Mouse (Mus musculus): ENCODE results near the gene Setx. TPM values are rescaled to one million over a fixed set of nuclear protein-coding genes. Genes with fewer than 3 reads are reported as not detected.

Setx gene
- total and polyA plus RNA-seq, 3 experiments: 13.1 to 23.8 (median 22.5) TPM

DNA sequence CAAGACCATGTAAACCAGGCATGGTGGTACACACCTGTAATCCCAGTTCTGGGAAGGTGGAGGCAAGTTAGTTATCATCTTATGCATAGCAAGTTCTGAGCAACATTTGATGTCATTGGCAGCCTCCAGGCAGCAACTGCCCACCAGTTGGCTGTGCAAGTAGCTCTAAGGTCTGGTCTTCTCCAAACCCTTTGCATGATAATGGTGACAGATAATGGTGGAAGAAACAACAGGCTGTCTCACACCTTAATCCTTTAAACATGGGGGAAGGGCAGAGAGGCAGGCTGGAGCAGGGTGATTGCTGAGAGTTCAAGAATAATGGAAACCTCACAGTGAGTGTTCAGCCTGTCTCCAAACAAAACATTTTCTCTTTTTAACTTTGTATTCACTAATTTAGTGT, 3.0 kb upstream of the Setx start:
- TF ChIP-seq CHD2 (IDR thresholded peaks at IDR 0.05; ENCODE audit: low read length) (no peak), TCF12 (IDR thresholded peaks at IDR 0.05; ENCODE audit: low read depth, low read length) (no peak), ZC3H11A (IDR thresholded peaks at IDR 0.05; ENCODE audit: low read depth, low read length) (no peak), TAL1 (IDR thresholded peaks at IDR 0.05; ENCODE audit: low read length) (no peak), RAD21 (IDR thresholded peaks at IDR 0.05; ENCODE audit: low read depth, low read length) (no peak), NRF1 (IDR thresholded peaks at IDR 0.05; ENCODE audit: insufficient read depth, low read depth, low read length, poor library complexity, severe bottlenecking) (no peak), JUND (IDR thresholded peaks at IDR 0.05; ENCODE audit: low read depth, low read length) (no peak), SIN3A (IDR thresholded peaks at IDR 0.05; ENCODE audit: low read length) (no peak)
- DNase-seq (ENCODE audit: low read depth, low spot score): no peak
- peaks cover 0 to 17% of the 10 kb centered on the region in 2 experiments; a peak in 2 of 4 replicates for H3K36me3 ChIP-seq (ENCODE audit: control insufficient read depth in 1 of 2, insufficient read depth in 2 of 2, low read length in 2 of 2)
- no peak overlapping the region for H3K4me3 ChIP-seq (ENCODE audit: control insufficient read depth in 1 of 2, insufficient read depth in 1 of 2, low read depth in 2 of 2, low read length in 2 of 2)
- H3K9me3 ChIP-seq (replicated peaks; ENCODE audit: insufficient read depth, low read length): no peaks in the 10 kb centered on the region
- peak overlapping the region; percentile 11; the same call in 1 of the 2 replicates for H3K27ac ChIP-seq (ENCODE audit: control insufficient read depth, low read depth, low read length)
- H3K79me2 ChIP-seq (ENCODE audit: control insufficient read depth, insufficient read depth, low read length, poor library complexity): peaks cover 6% of the 10 kb centered on the region
- no peaks in the 10 kb centered on the region for H3K27me3 ChIP-seq (ENCODE audit: control insufficient read depth in 1 of 2, insufficient read depth in 2 of 2, low read length in 2 of 2)
- no peak overlapping the region for H3K9ac ChIP-seq (ENCODE audit: control insufficient read depth, low read depth, low read length, poor library complexity, severe bottlenecking)
- H3K4me1 ChIP-seq (ENCODE audit: control insufficient read depth in 1 of 2, insufficient read depth in 2 of 2, low read length in 2 of 2): peaks cover 7 to 16% of the 10 kb centered on the region in 2 experiments

GRCm38 (mm10) chr2:29122446-29122845, 1.5 kb upstream of the Setx start:
- no peak for TF ChIP-seq CTCF (IDR thresholded peaks at IDR 0.05 in 2 of 3, conservative IDR thresholded peaks at IDR 0.05 in 1 of 3; ENCODE audit: control insufficient read depth in 1 of 3, insufficient read depth in 1 of 3, low read depth in 2 of 3, low read length in 3 of 3, poor library complexity in 1 of 3, severe bottlenecking in 1 of 3)
- TF ChIP-seq ZMIZ1 (IDR thresholded peaks at IDR 0.05; ENCODE audit: low read depth, low read length): no peak
- TF ChIP-seq UBTF (IDR thresholded peaks at IDR 0.05; ENCODE audit: borderline replicate concordance, insufficient read depth, low read depth, low read length): no peak
- TF ChIP-seq USF2 (IDR thresholded peaks at IDR 0.05; ENCODE audit: borderline replicate concordance in 1 of 2, insufficient read depth in 1 of 2, low read depth in 1 of 2, low read length in 2 of 2): no peak
- no peak for TF ChIP-seq ZKSCAN1 (IDR thresholded peaks at IDR 0.05; ENCODE audit: low read depth, low read length)
- H3K9me3 ChIP-seq (replicated peaks; ENCODE audit: insufficient read depth, low read length): no peaks in the 10 kb centered on the region
- DNase-seq (ENCODE audit: low read depth, low spot score): no peak
- H3K36me3 ChIP-seq (ENCODE audit: control insufficient read depth in 1 of 2, insufficient read depth in 2 of 2, low read length in 2 of 2): peaks cover 0 to 21% of the 10 kb centered on the region in 2 experiments; a peak in 2 of 4 replicates
- H3K27ac ChIP-seq (ENCODE audit: control insufficient read depth, low read depth, low read length): no peak overlapping the region
- H3K27me3 ChIP-seq (ENCODE audit: control insufficient read depth in 1 of 2, insufficient read depth in 2 of 2, low read length in 2 of 2): no peaks in the 10 kb centered on the region
- peaks cover 11% of the 10 kb centered on the region for H3K79me2 ChIP-seq (ENCODE audit: control insufficient read depth, insufficient read depth, low read length, poor library complexity)
- peaks cover 13 to 18% of the 10 kb centered on the region in 2 experiments for H3K4me1 ChIP-seq (ENCODE audit: control insufficient read depth in 1 of 2, insufficient read depth in 2 of 2, low read length in 2 of 2)
- H3K9ac ChIP-seq (ENCODE audit: control insufficient read depth, low read depth, low read length, poor library complexity, severe bottlenecking): no peak overlapping the region
- H3K4me3 ChIP-seq (ENCODE audit: control insufficient read depth in 1 of 2, insufficient read depth in 1 of 2, low read depth in 2 of 2, low read length in 2 of 2): no peak overlapping the region

- H3K9ac ChIP-seq (ENCODE audit: control insufficient read depth, low read depth, low read length, poor library complexity, severe bottlenecking): peak overlapping the region; percentile 80
- H3K4me1 ChIP-seq (ENCODE audit: control insufficient read depth in 1 of 2, insufficient read depth in 2 of 2, low read length in 2 of 2): peaks cover 13 to 18% of the 10 kb centered on the region in 2 experiments
- DNase-seq (ENCODE audit: low read depth, low spot score): no peak
- peak; percentile 22; the same call in 1 of the 2 replicates for TF ChIP-seq MXI1 (IDR thresholded peaks at IDR 0.05; ENCODE audit: low read depth, low read length)
- TF ChIP-seq E2F4 (IDR thresholded peaks at IDR 0.05; ENCODE audit: borderline replicate concordance, low read depth, low read length): no peak; the same call in 1 of the 2 replicates
- TF ChIP-seq POLR2A (IDR thresholded peaks at IDR 0.05; ENCODE audit: control insufficient read depth in 1 of 2, insufficient read depth in 1 of 2, low read depth in 1 of 2, low read length in 2 of 2, poor library complexity in 1 of 2): peak; percentile 27 to 46; a peak in 1 of 4 replicates
- TF ChIP-seq MEF2A (IDR thresholded peaks at IDR 0.05; ENCODE audit: extremely low read depth, insufficient replicate concordance, low read depth, low read length, poor library complexity, severe bottlenecking): no peak
- peak; percentile 76 for TF ChIP-seq POLR2AphosphoS2 (IDR thresholded peaks at IDR 0.05; ENCODE audit: low read length)
- TF ChIP-seq MAX (IDR thresholded peaks at IDR 0.05; ENCODE audit: low read length): peak; percentile 68
- no peak for TF ChIP-seq JUND (IDR thresholded peaks at IDR 0.05; ENCODE audit: low read depth, low read length)
- 0 out of 2 replicates have a peak, but pooled peaks have one; percentile 3 for TF ChIP-seq SMC3 (IDR thresholded peaks at IDR 0.05; ENCODE audit: low read depth, low read length)
- TF ChIP-seq TCF12 (IDR thresholded peaks at IDR 0.05; ENCODE audit: low read depth, low read length): 0 out of 2 replicates have a peak, but pooled peaks have one; percentile 22
- peak; percentile 79 for TF ChIP-seq BHLHE40 (IDR thresholded peaks at IDR 0.05; ENCODE audit: borderline replicate concordance, low read depth, low read length)
- TF ChIP-seq NRF1 (IDR thresholded peaks at IDR 0.05; ENCODE audit: insufficient read depth, low read depth, low read length, poor library complexity, severe bottlenecking): no peak
- 0 out of 2 replicates have a peak, but pooled peaks have one; percentile 29 for TF ChIP-seq TBP (IDR thresholded peaks at IDR 0.05; ENCODE audit: low read depth, low read length)
- no peak for TF ChIP-seq ZC3H11A (IDR thresholded peaks at IDR 0.05; ENCODE audit: low read depth, low read length)
- peak overlapping the region; percentile 75 to 81 for H3K4me3 ChIP-seq (ENCODE audit: control insufficient read depth in 1 of 2, insufficient read depth in 1 of 2, low read depth in 2 of 2, low read length in 2 of 2)
- peak overlapping the region; percentile 74 for H3K27ac ChIP-seq (ENCODE audit: control insufficient read depth, low read depth, low read length)
- H3K27me3 ChIP-seq (ENCODE audit: control insufficient read depth in 1 of 2, insufficient read depth in 2 of 2, low read length in 2 of 2): no peaks in the 10 kb centered on the region
- H3K36me3 ChIP-seq (ENCODE audit: control insufficient read depth in 1 of 2, insufficient read depth in 2 of 2, low read length in 2 of 2): peaks cover 0 to 21% of the 10 kb centered on the region in 2 experiments; a peak in 2 of 4 replicates
- peaks cover 11% of the 10 kb centered on the region for H3K79me2 ChIP-seq (ENCODE audit: control insufficient read depth, insufficient read depth, low read length, poor library complexity)
- H3K9me3 ChIP-seq (replicated peaks; ENCODE audit: insufficient read depth, low read length): no peaks in the 10 kb centered on the region
Measured at GRCm38 (mm10) chr2:29124571-29124935, 572 bp downstream of the Setx start.
